Mouse (Mus musculus): Measurements from ENCODE around the gene Bpgm. TPM values are rescaled to one million over a fixed set of nuclear protein-coding genes. Genes with fewer than 3 reads are reported as not detected.

Gene Bpgm
- polyA plus RNA-seq, 1 experiment from 2014 or later, result 96.2 TPM

- Histone ChIP-seq H3K27ac (ENCODE audit: low read length) (no peak overlapping the region), H3K4me3 (ENCODE audit: low read length) (no peak overlapping the region), H3K9me3 (replicated peaks; ENCODE audit: control insufficient read depth, low read length) (no peaks in the 10 kb centered on the region), H3K27me3 (ENCODE audit: control insufficient read depth, insufficient read depth, low read length) (no peaks in the 10 kb centered on the region), H3K36me3 (ENCODE audit: control insufficient read depth, insufficient read depth) (no peaks in the 10 kb centered on the region), H3K9ac (ENCODE audit: low read length) (no peak overlapping the region), H3K4me2 (ENCODE audit: low read depth, low read length) (no peak overlapping the region), H3K4me1 (ENCODE audit: control insufficient read depth, insufficient read depth, low read length) (peaks cover 13% of the 10 kb centered on the region)
- WGBS, result 32% methylated on average over 4 of the region's 4 CpGs
- ATAC-seq (replicated peaks; ENCODE audit: extremely low read depth, insufficient read depth, low FRiP score), result no peak
These were observed 4.7 kb downstream of the Bpgm start for GRCm38 (mm10) chr6:34480749-34481148.

DNA sequence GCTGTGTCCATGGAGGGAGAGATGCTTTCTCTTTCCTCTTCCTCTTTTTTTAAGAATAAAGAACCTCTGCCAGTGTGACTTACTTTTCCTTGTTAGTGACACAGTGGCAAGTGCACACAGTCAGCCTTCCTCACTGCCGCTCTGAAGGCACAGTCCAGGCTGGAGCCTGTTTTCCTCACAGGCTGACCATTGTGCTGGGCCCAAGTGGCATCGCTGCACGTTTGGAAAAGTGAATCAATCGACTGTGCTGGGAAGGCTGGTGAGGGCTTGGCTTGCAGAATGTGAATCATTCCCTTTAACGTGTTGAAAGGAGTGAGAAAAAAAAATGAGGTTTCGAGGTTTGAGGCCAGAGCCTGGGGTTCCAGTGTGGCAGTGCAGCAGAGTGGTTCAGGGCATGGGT lies 5.3 kb downstream of the Bpgm start:
- 62% methylated on average over 6 of the region's 6 CpGs for WGBS
- no peak for ATAC-seq (replicated peaks; ENCODE audit: extremely low read depth, insufficient read depth, low FRiP score)
- H3K27ac ChIP-seq (ENCODE audit: low read length), result no peak overlapping the region

DNA sequence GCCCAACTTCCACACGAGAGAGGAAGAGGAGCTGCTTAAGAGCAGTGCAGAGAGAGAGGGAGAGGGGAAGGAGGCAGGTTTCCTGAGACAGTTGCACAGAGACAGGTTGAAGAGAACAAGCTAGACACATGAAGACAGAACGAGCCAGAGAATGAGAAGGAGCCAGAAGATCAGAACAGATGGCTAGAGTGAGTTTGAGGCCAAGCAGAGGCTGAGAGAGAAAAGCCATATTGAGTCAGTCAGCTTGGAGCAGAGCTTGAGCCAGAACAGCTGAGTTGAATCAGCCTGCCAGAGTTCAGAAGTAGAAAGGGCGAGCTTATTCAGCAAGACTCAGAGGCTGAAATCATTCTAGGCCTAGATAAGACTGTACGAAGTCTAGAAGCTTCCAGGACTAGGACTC lies 6.8 kb downstream of the Bpgm start:
- Histone ChIP-seq H3K27ac (ENCODE audit: low read length) (no peak overlapping the region), H3K27me3 (ENCODE audit: control insufficient read depth, insufficient read depth, low read length) (no peaks in the 10 kb centered on the region), H3K4me1 (ENCODE audit: control insufficient read depth, insufficient read depth, low read length) (peaks cover 7% of the 10 kb centered on the region; the same call in 1 of the 2 replicates), H3K36me3 (ENCODE audit: control insufficient read depth, insufficient read depth) (0 out of 2 replicates have a peak, but pooled peaks cover 4% of the 10 kb centered on the region), H3K9me3 (replicated peaks; ENCODE audit: control insufficient read depth, low read length) (no peaks in the 10 kb centered on the region), H3K4me3 (ENCODE audit: low read length) (no peak overlapping the region), H3K4me2 (ENCODE audit: low read depth, low read length) (no peak overlapping the region), H3K9ac (ENCODE audit: low read length) (no peak overlapping the region)
- 0 out of 2 replicates have a peak, but pooled peaks have one; percentile 14 for ATAC-seq (replicated peaks; ENCODE audit: extremely low read depth, insufficient read depth, low FRiP score)
- WGBS, result 70% methylated on average over 4 of the region's 4 CpGs

More for the DNA sequence above, 5.3 kb downstream of the Bpgm start:
- Histone ChIP-seq H3K27me3 (ENCODE audit: control insufficient read depth, insufficient read depth, low read length) (no peaks in the 10 kb centered on the region), H3K9ac (ENCODE audit: low read length) (no peak overlapping the region), H3K4me2 (ENCODE audit: low read depth, low read length) (no peak overlapping the region), H3K9me3 (replicated peaks; ENCODE audit: control insufficient read depth, low read length) (no peaks in the 10 kb centered on the region), H3K36me3 (ENCODE audit: control insufficient read depth, insufficient read depth) (no peaks in the 10 kb centered on the region), H3K4me3 (ENCODE audit: low read length) (no peak overlapping the region), H3K4me1 (ENCODE audit: control insufficient read depth, insufficient read depth, low read length) (peaks cover 13% of the 10 kb centered on the region)

DNA sequence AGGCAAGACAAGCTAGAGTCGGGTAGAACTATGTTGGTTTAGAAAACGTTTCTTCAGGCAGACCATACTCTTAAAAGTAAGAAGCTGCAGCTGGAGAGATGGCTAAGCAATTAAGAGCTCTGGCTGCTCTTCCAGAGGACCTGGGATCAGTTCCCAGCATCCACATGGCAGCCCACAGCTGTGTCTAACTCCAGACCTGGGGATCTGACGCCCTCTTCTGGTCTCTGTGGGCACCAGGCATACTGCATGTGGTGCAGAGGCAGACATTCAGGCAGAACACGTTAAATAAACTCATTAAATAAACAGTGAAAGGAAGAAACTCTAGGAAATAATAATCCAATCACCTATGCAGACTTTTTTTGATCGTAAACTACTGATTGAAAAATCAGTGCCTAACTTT lies 7.4 kb downstream of the Bpgm start:
- Histone ChIP-seq H3K9ac (ENCODE audit: low read length) (no peak overlapping the region), H3K4me1 (ENCODE audit: control insufficient read depth, insufficient read depth, low read length) (peaks cover 7% of the 10 kb centered on the region; the same call in 1 of the 2 replicates), H3K4me2 (ENCODE audit: low read depth, low read length) (no peak overlapping the region), H3K36me3 (ENCODE audit: control insufficient read depth, insufficient read depth) (0 out of 2 replicates have a peak, but pooled peaks cover 5% of the 10 kb centered on the region), H3K27ac (ENCODE audit: low read length) (no peak overlapping the region), H3K27me3 (ENCODE audit: control insufficient read depth, insufficient read depth, low read length) (no peaks in the 10 kb centered on the region), H3K9me3 (replicated peaks; ENCODE audit: control insufficient read depth, low read length) (no peaks in the 10 kb centered on the region), H3K4me3 (ENCODE audit: low read length) (no peak overlapping the region)
- no peak for ATAC-seq (replicated peaks; ENCODE audit: extremely low read depth, insufficient read depth, low FRiP score)
- 80% methylated on average over 5 of the region's 5 CpGs for WGBS

GRCm38 (mm10) chr6:34483811-34484210 lies 7.8 kb downstream of the Bpgm start:
- Histone ChIP-seq H3K4me3 (ENCODE audit: low read length) (no peak overlapping the region), H3K4me2 (ENCODE audit: low read depth, low read length) (no peak overlapping the region), H3K36me3 (ENCODE audit: control insufficient read depth, insufficient read depth) (0 out of 2 replicates have a peak, but pooled peaks cover 5% of the 10 kb centered on the region), H3K27ac (ENCODE audit: low read length) (no peak overlapping the region), H3K4me1 (ENCODE audit: control insufficient read depth, insufficient read depth, low read length) (peaks cover 7% of the 10 kb centered on the region; the same call in 1 of the 2 replicates), H3K27me3 (ENCODE audit: control insufficient read depth, insufficient read depth, low read length) (no peaks in the 10 kb centered on the region), H3K9me3 (replicated peaks; ENCODE audit: control insufficient read depth, low read length) (no peaks in the 10 kb centered on the region), H3K9ac (ENCODE audit: low read length) (no peak overlapping the region)
- ATAC-seq (replicated peaks; ENCODE audit: extremely low read depth, insufficient read depth, low FRiP score), result no peak
- WGBS, result 96% methylated on average over 7 of the region's 7 CpGs

DNA sequence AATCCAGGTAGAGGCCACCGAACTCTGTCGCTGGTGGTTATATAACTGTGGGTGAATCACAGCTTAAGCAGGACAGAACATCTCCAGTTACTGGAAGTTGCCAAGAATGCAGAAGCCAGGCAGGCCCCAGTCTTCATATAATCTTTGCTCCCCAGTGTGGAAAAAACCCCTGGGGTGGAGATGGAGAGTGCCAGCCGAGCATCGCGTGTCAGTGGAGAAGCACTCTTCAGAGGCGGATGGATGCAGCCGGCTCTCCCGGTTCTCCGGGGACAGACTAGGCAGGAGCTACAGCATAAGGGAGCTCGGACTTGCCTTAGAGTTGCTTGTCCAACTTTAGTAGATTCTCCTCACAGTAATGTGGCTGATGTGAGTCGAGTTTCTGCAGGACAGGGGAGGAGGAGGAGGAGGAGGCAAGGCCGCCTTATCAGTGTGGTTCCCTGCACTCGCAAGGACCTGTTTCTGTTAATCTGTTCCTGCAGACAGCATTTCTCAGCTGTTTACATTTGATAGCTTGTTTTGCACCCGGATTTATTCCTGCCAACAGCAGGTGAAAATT lies 10.1 kb downstream of the Bpgm start:
- 0 out of 2 replicates have a peak, but pooled peaks cover 5% of the 10 kb centered on the region for H3K36me3 ChIP-seq (ENCODE audit: control insufficient read depth, insufficient read depth)
- no peak overlapping the region for H3K27ac ChIP-seq (ENCODE audit: low read length)
- no peaks in the 10 kb centered on the region for H3K4me1 ChIP-seq (ENCODE audit: control insufficient read depth, insufficient read depth, low read length)
- WGBS, result 58% methylated on average over 14 of the region's 14 CpGs
- H3K4me3 ChIP-seq (ENCODE audit: low read length), result no peak overlapping the region
- no peaks in the 10 kb centered on the region for H3K27me3 ChIP-seq (ENCODE audit: control insufficient read depth, insufficient read depth, low read length)
- no peak for ATAC-seq (replicated peaks; ENCODE audit: extremely low read depth, insufficient read depth, low FRiP score)
- no peaks in the 10 kb centered on the region for H3K9me3 ChIP-seq (replicated peaks; ENCODE audit: control insufficient read depth, low read length)
- H3K4me2 ChIP-seq (ENCODE audit: low read depth, low read length), result no peak overlapping the region
- H3K9ac ChIP-seq (ENCODE audit: low read length), result no peak overlapping the region

DNA sequence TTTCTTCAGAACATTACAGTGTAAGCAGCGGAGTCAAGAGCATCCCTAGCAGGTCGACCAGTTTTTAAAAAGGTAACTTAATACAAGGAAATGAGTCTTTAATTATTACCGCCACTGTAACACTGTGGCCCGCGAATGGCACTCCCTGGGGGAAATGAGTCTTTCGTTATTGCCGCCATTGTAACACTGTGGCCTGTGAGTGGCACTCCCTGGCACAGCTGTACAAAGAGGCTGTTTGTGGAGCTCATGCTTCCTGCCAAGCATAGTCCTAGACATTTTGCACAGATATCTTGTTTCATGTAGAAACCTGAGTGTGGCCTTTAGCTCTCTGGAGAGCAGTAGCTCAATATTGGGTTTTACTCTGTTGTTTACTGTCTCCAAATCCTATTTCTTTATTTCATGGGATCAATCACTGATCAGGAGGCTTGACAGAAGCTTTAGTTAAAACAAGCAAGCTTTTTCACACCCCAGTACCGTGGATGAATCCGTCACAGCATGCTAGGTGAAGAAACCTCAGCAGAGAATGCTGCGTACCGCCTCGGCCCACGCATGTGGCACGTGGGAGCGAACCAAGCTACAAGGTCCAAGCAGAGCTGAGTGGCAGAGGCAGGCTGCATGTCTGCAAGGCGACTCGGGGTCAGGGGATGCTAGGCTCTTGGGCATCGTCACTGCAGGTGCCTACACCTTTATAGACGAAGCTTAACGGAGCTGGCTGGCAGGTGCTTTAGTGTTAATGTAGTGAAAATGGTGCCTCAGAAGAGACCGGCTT lies 17.5 kb downstream of the Bpgm start:
- H3K4me2 ChIP-seq (ENCODE audit: low read depth, low read length), result no peak overlapping the region
- H3K27me3 ChIP-seq (ENCODE audit: control insufficient read depth, insufficient read depth, low read length), result no peaks in the 10 kb centered on the region
- ATAC-seq (replicated peaks; ENCODE audit: extremely low read depth, insufficient read depth, low FRiP score), result no peak
- no peaks in the 10 kb centered on the region for H3K36me3 ChIP-seq (ENCODE audit: control insufficient read depth, insufficient read depth)
- H3K9ac ChIP-seq (ENCODE audit: low read length), result no peak overlapping the region
- no peak overlapping the region for H3K27ac ChIP-seq (ENCODE audit: low read length)
- H3K4me3 ChIP-seq (ENCODE audit: low read length), result no peak overlapping the region
- H3K9me3 ChIP-seq (replicated peaks; ENCODE audit: control insufficient read depth, low read length), result no peaks in the 10 kb centered on the region
- 89% methylated on average over 21 of the region's 21 CpGs for WGBS
- peaks cover 9% of the 10 kb centered on the region for H3K4me1 ChIP-seq (ENCODE audit: control insufficient read depth, insufficient read depth, low read length)

- H3K4me2 ChIP-seq (ENCODE audit: low read depth, low read length), result no peak overlapping the region
- peaks cover 9% of the 10 kb centered on the region for H3K4me1 ChIP-seq (ENCODE audit: control insufficient read depth, insufficient read depth, low read length)
- no peaks in the 10 kb centered on the region for H3K9me3 ChIP-seq (replicated peaks; ENCODE audit: control insufficient read depth, low read length)
- H3K27me3 ChIP-seq (ENCODE audit: control insufficient read depth, insufficient read depth, low read length), result no peaks in the 10 kb centered on the region
- no peak overlapping the region for H3K27ac ChIP-seq (ENCODE audit: low read length)
- no peak overlapping the region for H3K4me3 ChIP-seq (ENCODE audit: low read length)
- ATAC-seq (replicated peaks; ENCODE audit: extremely low read depth, insufficient read depth, low FRiP score), result no peak
- H3K9ac ChIP-seq (ENCODE audit: low read length), result no peak overlapping the region
- no peaks in the 10 kb centered on the region for H3K36me3 ChIP-seq (ENCODE audit: control insufficient read depth, insufficient read depth)
- WGBS, result 48% methylated on average over 7 of the region's 7 CpGs
These were observed 19.1 kb downstream of the Bpgm start for GRCm38 (mm10) chr6:34495140-34495551.

DNA sequence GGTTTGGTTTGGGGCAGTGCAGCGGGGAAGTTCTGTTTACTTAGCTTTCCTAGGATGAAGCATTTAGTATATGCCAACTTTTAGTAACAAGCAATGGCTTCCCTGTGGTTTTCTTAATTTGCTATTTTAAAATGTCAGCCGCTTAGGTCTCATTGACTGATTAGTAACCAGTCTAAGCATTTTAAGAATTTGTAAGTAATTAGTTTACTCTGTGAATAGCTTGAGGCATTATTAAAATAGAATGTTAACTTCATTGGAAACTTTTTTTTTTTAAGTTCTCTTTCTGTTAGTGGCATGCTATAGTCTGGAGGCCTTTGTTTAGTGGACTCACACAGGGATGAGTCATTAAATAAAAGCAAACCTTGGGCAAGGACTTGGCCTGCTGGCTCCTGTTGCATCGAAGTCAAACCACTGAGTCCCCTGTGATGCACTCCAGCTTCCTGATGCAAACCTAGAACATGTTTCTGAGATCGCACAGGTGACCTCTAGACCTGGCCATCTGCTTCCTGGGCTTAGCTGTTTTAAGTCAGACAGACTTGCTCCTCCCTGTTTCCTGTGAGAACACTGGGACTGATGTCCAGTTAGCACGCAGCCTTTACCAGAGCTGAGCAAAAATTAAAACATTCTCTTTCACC lies 22.1 kb downstream of the Bpgm start:
- Histone ChIP-seq H3K9me3 (replicated peaks; ENCODE audit: control insufficient read depth, low read length) (no peaks in the 10 kb centered on the region), H3K27me3 (ENCODE audit: control insufficient read depth, insufficient read depth, low read length) (no peaks in the 10 kb centered on the region), H3K4me2 (ENCODE audit: low read depth, low read length) (no peak overlapping the region), H3K36me3 (ENCODE audit: control insufficient read depth, insufficient read depth) (no peaks in the 10 kb centered on the region), H3K4me3 (ENCODE audit: low read length) (no peak overlapping the region), H3K4me1 (ENCODE audit: control insufficient read depth, insufficient read depth, low read length) (peaks cover 9% of the 10 kb centered on the region), H3K27ac (ENCODE audit: low read length) (no peak overlapping the region), H3K9ac (ENCODE audit: low read length) (no peak overlapping the region)
- ATAC-seq (replicated peaks; ENCODE audit: extremely low read depth, insufficient read depth, low FRiP score), result no peak
- 74% methylated on average over 5 of the region's 5 CpGs for WGBS

All from heart, embryonic 16.5 days (tissue).